Mouse (Mus musculus): ENCODE measurements at regions not wholly inside any gene's neighbourhood (a gene's known extent, or its start where the extent isn't known, plus 50 kb on each side); places are given as distances from the start of the nearest gene placed in this dataset.

DNA sequence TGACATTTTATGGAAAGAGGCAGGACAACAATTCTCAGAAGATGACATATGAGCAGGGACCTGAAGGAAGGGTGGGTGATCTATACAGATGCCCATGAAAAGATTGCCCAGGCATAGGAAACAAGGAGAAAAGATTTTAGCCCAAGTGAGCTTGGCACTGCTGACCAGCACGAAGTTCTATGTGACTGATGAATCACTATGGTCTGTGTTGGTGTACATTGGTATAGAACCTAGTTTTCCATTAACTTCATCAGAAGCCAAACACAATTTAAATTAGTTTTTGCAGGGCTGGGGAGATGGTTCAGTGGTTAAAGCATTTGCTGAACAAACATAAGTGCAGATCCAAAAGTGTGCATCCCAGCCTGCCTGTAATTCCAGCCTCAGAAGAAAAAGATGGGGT, 847.2 kb downstream of the Diaph3 start:
- TF ChIP-seq CTCF (conservative IDR thresholded peaks at IDR 0.05; ENCODE audit: low read length) (no peak), POU5F1 (IDR thresholded peaks at IDR 0.05; ENCODE audit: borderline replicate concordance, low read length) (no peak), NANOG (IDR thresholded peaks at IDR 0.05; ENCODE audit: borderline replicate concordance, low read length) (no peak)

Data from E14TG2a.4 (cell line).